Mouse (Mus musculus) lung, adult 2 months (tissue): Measurements from ENCODE around the gene Igflr1. TPM values are rescaled to one million over a fixed set of nuclear protein-coding genes. Genes with fewer than 3 reads are reported as not detected.

Experiments
- DNase-seq: peaks from one replicate; pipeline ENCODE4 v3.0.0; 2022
- H3K4me1 ChIP-seq: fragments of 200-500 bp; 2 replicates; pipeline ENCODE4 v1.6.1; 2011; ENCODE audit warnings: low read length; ENCODE audit not compliant: control insufficient read depth, insufficient read depth
- H3K4me3 ChIP-seq: fragments of 200-500 bp; replicated peaks from 2 replicates; pipeline ENCODE3; 2011; ENCODE audit warnings: low read depth, mild to moderate bottlenecking, control low read depth, low read length; ENCODE audit errors: extremely low read depth
- CTCF ChIP-seq: fragments of 200-500 bp; IDR thresholded peaks from 2 replicates; pipeline ENCODE4 v1.5.1; 2011; ENCODE audit warnings: mild to moderate bottlenecking, low read length, control low read depth; ENCODE audit not compliant: insufficient read depth
- POLR2A ChIP-seq: fragments of 200-500 bp; IDR thresholded peaks from 2 replicates; pipeline ENCODE4 v1.6.1; 2011; ENCODE audit warnings: low read depth, mild to moderate bottlenecking, control low read depth, low read length, borderline replicate concordance; ENCODE audit errors: extremely low read depth
- WGBS: fragments of 180-500 bp; shearing (Covaris S2); methylation state at CpG from one replicate; pipeline ENCODE4 v1.1.7; 2018; 5-methylcytosine and 5-hydroxymethylcytosine counted together
- polyA plus RNA-seq: library from polyadenylated mRNA; depleted of rRNA; stranded (reverse); fragments of >200 nt; gene quantifications from 2 replicates; pipeline ENCODE4 v1.2.3, GENCODE M21; 2012

Gene Igflr1
- polyA plus RNA-seq, 1 experiment: 12.0 TPM

GRCm38 (mm10) chr7:30562526-30563116 is 2.6 kb upstream of the Igflr1 start:
- under 1% methylated on average over 27 of the region's 27 CpGs for WGBS

GRCm38 (mm10) chr7:30563117-30563905 is 1.9 kb upstream of the Igflr1 start, which contains the start of the genes U2af1l4, Gm49396 and Psenen:
U2af1l4 (plus strand) TSS chr7:30563301.
Gm49396 (plus strand) TSS chr7:30563344.
Psenen (minus strand) TSS chr7:30563627.
- Histone ChIP-seq H3K4me1 (peaks cover 8% of the 10 kb centered on the region), H3K4me3 (peak within 1 kb of the TSS; percentile 76)
- DNase-seq: peak; percentile 90
- TF ChIP-seq POLR2A (peak; percentile 62; the same call in 1 of the 2 replicates), CTCF (no peak)
- WGBS: under 1% methylated on average over 45 of the region's 45 CpGs

More at GRCm38 (mm10) chr7:30562526-30563116, 2.6 kb upstream of the Igflr1 start:
- H3K4me3 ChIP-seq: peak overlapping the region; percentile 70
- peaks cover 8% of the 10 kb centered on the region for H3K4me1 ChIP-seq
- no peak for TF ChIP-seq CTCF
- TF ChIP-seq POLR2A: no peak
- no peak for DNase-seq

GRCm38 (mm10) chr7:30563906-30564280 is 1.3 kb upstream of the Igflr1 start:
- no peak for TF ChIP-seq POLR2A
- no peak for TF ChIP-seq CTCF
- no peak for DNase-seq
- 23% methylated on average over 6 of the region's 6 CpGs for WGBS
- Histone ChIP-seq H3K4me3 (peak overlapping the region; percentile 76), H3K4me1 (peaks cover 5% of the 10 kb centered on the region)

GRCm38 (mm10) chr7:30566033-30566432 is 806 bp downstream of the Igflr1 start:
- 73% methylated on average over 9 of the region's 9 CpGs for WGBS
- TF ChIP-seq CTCF: no peak
- no peak for TF ChIP-seq POLR2A
- Histone ChIP-seq H3K4me1 (peaks cover 3% of the 10 kb centered on the region; the same call in 1 of the 2 replicates), H3K4me3 (no peak overlapping the region)
- DNase-seq: no peak

- DNase-seq: no peak
- Histone ChIP-seq H3K4me3 (no peak overlapping the region), H3K4me1 (peaks cover 3% of the 10 kb centered on the region; the same call in 1 of the 2 replicates)
- TF ChIP-seq CTCF (no peak), POLR2A (no peak)
- WGBS: 84% methylated on average over 11 of the region's 11 CpGs
Observed at GRCm38 (mm10) chr7:30567555-30567954, 2.3 kb downstream of the Igflr1 start.

- Histone ChIP-seq H3K4me3 (no peak overlapping the region), H3K4me1 (no peaks in the 10 kb centered on the region)
- no peak for DNase-seq
- 84% methylated on average over 5 of the region's 5 CpGs for WGBS
- no peak for TF ChIP-seq POLR2A
- no peak for TF ChIP-seq CTCF
Observed at GRCm38 (mm10) chr7:30572389-30572788, 7.2 kb downstream of the Igflr1 start.

GRCm38 (mm10) chr7:30572969-30573368 is 7.7 kb downstream of the Igflr1 start:
- Histone ChIP-seq H3K4me3 (no peak overlapping the region), H3K4me1 (no peaks in the 10 kb centered on the region)
- TF ChIP-seq POLR2A (no peak), CTCF (no peak)
- DNase-seq: no peak
- 28% methylated on average over 2 of the region's 2 CpGs for WGBS

GRCm38 (mm10) chr7:30579950-30580349 is 14.7 kb downstream of the Igflr1 start:
- DNase-seq: no peak
- TF ChIP-seq CTCF: no peak
- TF ChIP-seq POLR2A: no peak
- Histone ChIP-seq H3K4me3 (no peak overlapping the region), H3K4me1 (no peaks in the 10 kb centered on the region)
- 88% methylated on average over 8 of the region's 8 CpGs for WGBS

GRCm38 (mm10) chr7:30581547-30581946 is 16.3 kb downstream of the Igflr1 start:
- WGBS: 94% methylated on average over 16 of the region's 16 CpGs

GRCm38 (mm10) chr7:30584339-30584738 is 19.1 kb downstream of the Igflr1 start:
- Histone ChIP-seq H3K4me1 (0 out of 2 replicates have a peak, but pooled peaks cover 6% of the 10 kb centered on the region), H3K4me3 (no peak overlapping the region)
- no peak for TF ChIP-seq CTCF
- TF ChIP-seq POLR2A: no peak
- WGBS: 88% methylated on average over 10 of the region's 10 CpGs
- DNase-seq: no peak

More at GRCm38 (mm10) chr7:30581547-30581946, 16.3 kb downstream of the Igflr1 start:
- DNase-seq: no peak
- no peak overlapping the region for H3K4me3 ChIP-seq
- TF ChIP-seq CTCF (no peak), POLR2A (no peak)
- H3K4me1 ChIP-seq: no peaks in the 10 kb centered on the region
